In genomic region chr3:100394911-100395604, GRCm38 (mm10) we compare ENCODE assay signal across 12 mouse cellular contexts.
A peak's percentile ranks its signal among the peaks of the same experiment; 100 is the strongest.
DNase-seq lines count a peak whose midpoint lies in the region; ATAC-seq and TF ChIP-seq lines count a peak whose summit lies in the region.
"Had no signal": no experiment of that assay in that cellular context is flagged by ENCODE, and none has a peak within 500 bp of the region (broad histone marks: within the 10 kb centered on the region; RNA-seq: fewer than 3 reads in every experiment).

No protein-coding gene starts in this region.

- H3K36me3 ChIP-seq in lung, postnatal 0 days (ENCODE audit: insufficient read depth, low read length), result no peaks in the 10 kb centered on the region
- no peaks in the 10 kb centered on the region for H3K36me3 ChIP-seq in embryonic facial prominence, embryonic 12.5 days
- H3K36me3 ChIP-seq: G1E; neural tube, embryonic 13.5 days had no signal

- no peaks in the 10 kb centered on the region for H3K4me1 ChIP-seq in lung, postnatal 0 days (ENCODE audit: insufficient read depth, low read depth, low read length)
- H3K4me1 ChIP-seq in embryonic facial prominence, embryonic 12.5 days, result peaks cover 11% of the 10 kb centered on the region; the same call in 1 of the 2 replicates
- H3K4me1 ChIP-seq: forebrain, embryonic 13.5 days had no signal

- DNase-seq in lung, postnatal 25 days (ENCODE audit: low spot score), result peak; percentile 9
- DNase-seq in lung, postnatal 0 days (ENCODE audit: low spot score), result no peak
- DNase-seq in heart, postnatal 10 days, result peak; percentile 12 to 15
- peak; percentile 62 for DNase-seq in skeletal muscle tissue, adult 2 months (ENCODE audit: low read depth, low spot score)
- DNase-seq in thymus, adult 18-20 months, result no peak
- DNase-seq in adrenal gland, adult 8-10 months, result no peak
- DNase-seq in thymus, postnatal 14 days, result no peak
- DNase-seq: lung, embryonic 14.5 days had no signal

- intact Hi-C loops in heart, postnatal 10 days (cut with DNase I), result no loop called here

- no peak for TF ChIP-seq EP300 in lung, postnatal 0 days (IDR thresholded peaks at IDR 0.05)

- H3K27me3 ChIP-seq in lung, postnatal 0 days (replicated peaks; ENCODE audit: insufficient read depth, low read length), result no peaks in the 10 kb centered on the region
- no peaks in the 10 kb centered on the region for H3K27me3 ChIP-seq in embryonic facial prominence, embryonic 12.5 days
- H3K27me3 ChIP-seq: forebrain, embryonic 13.5 days; neural tube, embryonic 13.5 days had no signal

- H3K4me2 ChIP-seq in lung, postnatal 0 days (replicated peaks; ENCODE audit: low read depth, low read length), result no peak overlapping the region
- no peak overlapping the region for H3K4me2 ChIP-seq in embryonic facial prominence, embryonic 12.5 days (replicated peaks)
- H3K4me2 ChIP-seq: forebrain, embryonic 13.5 days; lung, embryonic 14.5 days; neural tube, embryonic 13.5 days had no signal

- H3K27ac ChIP-seq in lung, postnatal 0 days (ENCODE audit: low read length), result no peak overlapping the region
- H3K27ac ChIP-seq in embryonic facial prominence, embryonic 12.5 days, result peak overlapping the region; percentile 50; the same call in 1 of the 2 replicates
- H3K27ac ChIP-seq: forebrain, embryonic 13.5 days; neural tube, embryonic 13.5 days had no signal

- 35% methylated on average over 9 of the region's 9 CpGs for WGBS in lung, postnatal 0 days
- 30% methylated on average over 9 of the region's 9 CpGs for WGBS in embryonic facial prominence, embryonic 12.5 days

- TF ChIP-seq CTCF in lung, postnatal 0 days (IDR thresholded peaks at IDR 0.05), result no peak

- no peaks in the 10 kb centered on the region for H3K9me3 ChIP-seq in lung, postnatal 0 days (ENCODE audit: low read length)
- H3K9me3 ChIP-seq in embryonic facial prominence, embryonic 12.5 days, result no peaks in the 10 kb centered on the region
- H3K9me3 ChIP-seq: forebrain, embryonic 13.5 days; G1E; neural tube, embryonic 13.5 days had no signal

- no peak overlapping the region for H3K4me3 ChIP-seq in lung, postnatal 0 days (ENCODE audit: low read depth, low read length)
- H3K4me3 ChIP-seq in embryonic facial prominence, embryonic 12.5 days, result no peak overlapping the region
- H3K4me3 ChIP-seq: forebrain, embryonic 13.5 days; neural tube, embryonic 13.5 days had no signal

- H3K9ac ChIP-seq in lung, postnatal 0 days (replicated peaks; ENCODE audit: low read depth), result no peak overlapping the region
- H3K9ac ChIP-seq in embryonic facial prominence, embryonic 12.5 days, result no peak overlapping the region
- H3K9ac ChIP-seq: forebrain, embryonic 13.5 days; lung, embryonic 14.5 days; neural tube, embryonic 13.5 days had no signal

- no peak for ATAC-seq in lung, postnatal 0 days
- ATAC-seq in embryonic facial prominence, embryonic 12.5 days (ENCODE audit: insufficient number of reproducible peaks, insufficient read depth, low FRiP score, low TSS enrichment), result peak; percentile 52; the same call in 1 of the 2 replicates
- ATAC-seq: forebrain, embryonic 13.5 days had no signal

Comparison
In these comparisons a context has a peak if more than half of its experiments do, and no peak if none do; other contexts are left out.
1. DNase-seq: peak in lung, postnatal 25 days (single experiment), heart, postnatal 10 days (2 of 2) and skeletal muscle tissue, adult 2 months (single experiment); none in lung, postnatal 0 days (single experiment), thymus, adult 18-20 months (0 of 2), adrenal gland, adult 8-10 months (single experiment) and thymus, postnatal 14 days (single experiment).